Mouse (Mus musculus) forebrain, embryonic 12.5 days (tissue): ENCODE data around the gene Sorcs2. TPM values are rescaled to one million over a fixed set of nuclear protein-coding genes. Genes with fewer than 3 reads are reported as not detected.
A peak's percentile ranks its signal among the peaks of the same experiment; 100 is the strongest.

Source experiments
- ATAC-seq: fragments of 200-750 bp; cut with Nextera tagmentation; 2 replicates; pipeline ENCODE4 v1.8.0; 2017; ENCODE audit warnings: moderate TSS enrichment; ENCODE audit not compliant: low FRiP score
- H3K27ac ChIP-seq: fragments of 300-500 bp; sonication (generic); 2 replicates; pipeline ENCODE4 v1.5.1; 2016; ENCODE audit warnings: mild to moderate bottlenecking
- H3K27me3 ChIP-seq: fragments of 300-500 bp; sonication (generic); 2 replicates; pipeline ENCODE4 v1.6.1; 2016; ENCODE audit warnings: mild to moderate bottlenecking
- H3K36me3 ChIP-seq: fragments of 300-500 bp; sonication (generic); replicated peaks from 2 replicates; pipeline ENCODE4 v1.6.1; 2016; ENCODE audit warnings: mild to moderate bottlenecking
- H3K4me1 ChIP-seq: fragments of 300-500 bp; sonication (generic); 2 replicates; pipeline ENCODE4 v1.6.1; 2016
- H3K4me2 ChIP-seq: fragments of 300-500 bp; sonication (generic); 2 replicates; pipeline ENCODE4 v1.6.1; 2016; ENCODE audit warnings: mild to moderate bottlenecking, moderate library complexity
- H3K4me3 ChIP-seq: fragments of 300-500 bp; sonication (generic); replicated peaks from 2 replicates; pipeline ENCODE4 v1.5.1; 2016; ENCODE audit warnings: mild to moderate bottlenecking
- H3K9ac ChIP-seq: fragments of 300-500 bp; sonication (generic); 2 replicates; pipeline ENCODE4 v1.6.1; 2016; ENCODE audit warnings: mild to moderate bottlenecking
- H3K9me3 ChIP-seq: fragments of 300-500 bp; sonication (generic); 2 replicates; pipeline ENCODE4 v1.6.1; 2016
- WGBS: fragments of 180-500 bp; shearing (Covaris S2); methylation state at CpG from one replicate; pipeline ENCODE4 v1.1.7; 2016; 5-methylcytosine and 5-hydroxymethylcytosine counted together
- microRNA-seq: library from miRNA; unstranded; fragments of <30 nt; microRNA quantifications from one replicate; pipeline ENCODE4, GENCODE M21; 2017
- polyA plus RNA-seq: library from polyadenylated mRNA; unstranded; fragments of >200 nt; fragmentation: Nextera tagmentation; extraction: Ambion mirVana; gene quantifications from 2 replicates; pipeline ENCODE4 v1.2.1, GENCODE M21; 2016

Sorcs2 gene
- polyA plus RNA-seq, 1 experiment from 2014 or later, result 11.0 TPM

DNA sequence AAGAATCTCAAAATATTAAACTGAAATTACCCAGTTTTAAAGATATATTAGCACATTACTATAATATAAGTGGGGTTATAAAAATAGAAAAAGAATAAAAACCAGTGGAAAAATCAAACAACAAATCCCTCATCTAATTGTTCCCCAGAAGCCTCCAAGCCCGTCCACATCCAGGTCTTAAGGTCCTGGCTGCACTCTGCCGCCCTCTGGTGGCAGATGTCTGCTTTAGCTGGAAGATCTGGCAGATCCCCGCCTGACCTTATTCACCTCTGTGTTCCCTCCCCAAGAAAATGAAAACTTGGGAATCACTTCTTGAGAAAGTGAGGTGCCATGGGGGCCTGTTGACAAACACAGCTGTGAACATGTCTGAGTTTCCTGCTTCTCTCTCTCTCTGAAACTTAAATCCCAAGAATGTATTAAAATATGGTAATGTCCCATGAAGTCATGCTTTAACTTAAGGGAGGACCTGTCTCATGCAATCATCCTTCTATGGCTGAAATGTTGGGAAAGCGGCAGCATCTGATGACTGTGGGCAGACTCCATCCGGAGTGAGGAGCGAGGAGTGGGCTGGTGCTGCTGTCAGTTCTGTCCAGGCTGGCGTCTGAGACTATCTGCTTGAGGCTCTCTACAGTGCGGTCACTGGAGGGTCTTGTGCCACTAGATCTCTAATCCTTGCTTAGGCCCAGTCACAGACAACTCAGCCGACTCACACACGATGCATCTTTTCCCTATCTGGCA, 425.9 kb downstream of the Sorcs2 start:
- Histone ChIP-seq H3K27me3 (no peaks in the 10 kb centered on the region), H3K9ac (no peak overlapping the region), H3K4me2 (no peak overlapping the region), H3K27ac (no peak overlapping the region), H3K4me3 (no peak overlapping the region), H3K9me3 (no peaks in the 10 kb centered on the region), H3K4me1 (peaks cover 10% of the 10 kb centered on the region), H3K36me3 (peaks cover 49% of the 10 kb centered on the region)
- 61% methylated on average over 10 of the region's 10 CpGs for WGBS
- peak; percentile 31; the same call in 1 of the 2 replicates for ATAC-seq

GRCm38 (mm10) chr5:35970380-35971105, 427.4 kb downstream of the Sorcs2 start:
- H3K9me3 ChIP-seq, result no peaks in the 10 kb centered on the region
- H3K27ac ChIP-seq, result 0 out of 2 replicates have a peak overlapping the region, but pooled peaks have one; percentile 43
- ATAC-seq, result peak; percentile 20; the same call in 1 of the 2 replicates
- H3K36me3 ChIP-seq, result peaks cover 54% of the 10 kb centered on the region
- H3K4me2 ChIP-seq, result no peak overlapping the region
- no peak overlapping the region for H3K4me3 ChIP-seq
- WGBS, result 68% methylated on average over 12 of the region's 12 CpGs
- no peaks in the 10 kb centered on the region for H3K27me3 ChIP-seq
- H3K4me1 ChIP-seq, result peaks cover 10% of the 10 kb centered on the region
- H3K9ac ChIP-seq, result no peak overlapping the region

GRCm38 (mm10) chr5:35969857-35970256, 428.1 kb downstream of the Sorcs2 start:
- 85% methylated on average over 3 of the region's 3 CpGs for WGBS
- peaks cover 61% of the 10 kb centered on the region for H3K36me3 ChIP-seq
- ATAC-seq, result no peak
- no peak overlapping the region for H3K9ac ChIP-seq
- H3K9me3 ChIP-seq, result no peaks in the 10 kb centered on the region
- H3K27ac ChIP-seq, result no peak overlapping the region
- no peak overlapping the region for H3K4me3 ChIP-seq
- H3K27me3 ChIP-seq, result no peaks in the 10 kb centered on the region
- peaks cover 10% of the 10 kb centered on the region for H3K4me1 ChIP-seq
- H3K4me2 ChIP-seq, result no peak overlapping the region

Small RNAs within 50 kb of the gene (microRNA-seq; reads per million reads assigned to microRNA genes)
- gene Mir7689, result 26.2 reads per million, percentile 37 among the genes with 10 or more reads in this experiment

Other genes starting within 250 kb of the Sorcs2 start
- gene Psapl1, start 194.1 kb downstream of the Sorcs2 start, polyA plus RNA-seq, result 0.09 TPM in 1 of 2 replicates, not detected in the other
- 46.6 and 48.5 TPM in 2 replicates for gene Grpel1, start 66.9 kb upstream of the Sorcs2 start, polyA plus RNA-seq
- gene Tada2b, start 86.1 kb upstream of the Sorcs2 start, polyA plus RNA-seq, result 3.0 and 3.2 TPM in 2 replicates
- 4.8 and 4.9 TPM in 2 replicates for gene Ccdc96, start 86.4 kb upstream of the Sorcs2 start, polyA plus RNA-seq
- 59.1 and 61.1 TPM in 2 replicates for gene Tbc1d14, start 195.1 kb upstream of the Sorcs2 start, polyA plus RNA-seq